Mouse (Mus musculus) forelimb bud, embryonic 11.5 days (tissue): ENCODE results near the gene Lrch4.

Experiments used
- DNase-seq: peaks from one replicate; pipeline ENCODE4 v3.0.0-alpha.2; 2012; ENCODE audit warnings: low read depth, low spot score

Lrch4 gene

GRCm38 (mm10) chr5:137652474-137652873 is 23.6 kb downstream of the Lrch4 start:
- DNase-seq: peak; percentile 68

GRCm38 (mm10) chr5:137653366-137653765 is 24.4 kb downstream of the Lrch4 start:
- no peak for DNase-seq

GRCm38 (mm10) chr5:137654746-137655145 is 25.8 kb downstream of the Lrch4 start:
- DNase-seq: no peak

GRCm38 (mm10) chr5:137656977-137657376 is 28.1 kb downstream of the Lrch4 start:
- DNase-seq: peak; percentile 69

GRCm38 (mm10) chr5:137660064-137660688 is 31.3 kb downstream of the Lrch4 start:
- no peak for DNase-seq

- DNase-seq: no peak
Observed at GRCm38 (mm10) chr5:137663057-137663456, 34.1 kb downstream of the Lrch4 start.

- DNase-seq: no peak
Observed at GRCm38 (mm10) chr5:137668971-137669370, 40.0 kb downstream of the Lrch4 start.

GRCm38 (mm10) chr5:137670240-137670639 is 41.3 kb downstream of the Lrch4 start:
- no peak for DNase-seq

GRCm38 (mm10) chr5:137671443-137672240 is 42.7 kb downstream of the Lrch4 start:
- no peak for DNase-seq

- no peak for DNase-seq
Observed at GRCm38 (mm10) chr5:137672361-137672760, 43.4 kb downstream of the Lrch4 start.

- no peak for DNase-seq
Observed at GRCm38 (mm10) chr5:137673015-137673414, 44.1 kb downstream of the Lrch4 start.

- DNase-seq: no peak
Observed at GRCm38 (mm10) chr5:137674786-137675185, 45.9 kb downstream of the Lrch4 start.

GRCm38 (mm10) chr5:137677859-137678258 is 48.9 kb downstream of the Lrch4 start:
- DNase-seq: no peak

- DNase-seq: no peak
Observed at GRCm38 (mm10) chr5:137678736-137679135, 49.8 kb downstream of the Lrch4 start.

GRCm38 (mm10) chr5:137679726-137680125 is 50.8 kb downstream of the Lrch4 start:
- no peak for DNase-seq

GRCm38 (mm10) chr5:137682526-137682925 is 53.6 kb downstream of the Lrch4 start:
- DNase-seq: no peak

- DNase-seq: no peak
Observed at GRCm38 (mm10) chr5:137683388-137684293, 54.7 kb downstream of the Lrch4 start.

GRCm38 (mm10) chr5:137684294-137685123 is 55.6 kb downstream of the Lrch4 start, which contains the start of gene Agfg2:
Gene Agfg2 (minus strand): TSS chr5:137684726.
- DNase-seq: peak; percentile 99

- DNase-seq: no peak
Observed at GRCm38 (mm10) chr5:137685653-137686052, 56.7 kb downstream of the Lrch4 start.

GRCm38 (mm10) chr5:137686127-137686790 is 57.3 kb downstream of the Lrch4 start:
- no peak for DNase-seq

- DNase-seq: no peak
Observed at GRCm38 (mm10) chr5:137689974-137690373, 61.1 kb downstream of the Lrch4 start.
